Mouse (Mus musculus) thymus, adult 2 months (tissue): ENCODE measurements around the gene 6030445D17Rik. TPM values are rescaled to one million over a fixed set of nuclear protein-coding genes. Genes with fewer than 3 reads are reported as not detected.

Experiments used
- DNase-seq: peaks from one replicate; pipeline ENCODE4 v3.0.0; 2021
- H3K27ac ChIP-seq: fragments of 200-500 bp; 2 replicates; pipeline ENCODE4 v1.5.1; 2012; ENCODE audit warnings: low read length, control low read depth; ENCODE audit not compliant: control insufficient read depth, insufficient read depth
- H3K27me3 ChIP-seq: fragments of 200-500 bp; 2 replicates; pipeline ENCODE4 v1.6.1; 2012; ENCODE audit warnings: mild to moderate bottlenecking, low read length, moderate library complexity, mixed read lengths; ENCODE audit not compliant: control insufficient read depth, insufficient read depth
- H3K36me3 ChIP-seq: fragments of 200-500 bp; 2 replicates; pipeline ENCODE4 v1.6.1; 2012; ENCODE audit warnings: mild to moderate bottlenecking, low read length, moderate library complexity; ENCODE audit not compliant: control insufficient read depth, insufficient read depth
- H3K4me1 ChIP-seq: fragments of 200-500 bp; replicated peaks from 2 replicates; pipeline ENCODE4 v1.6.1; 2012; ENCODE audit warnings: low read length; ENCODE audit not compliant: control insufficient read depth, insufficient read depth
- H3K4me3 ChIP-seq: fragments of 200-500 bp; 2 replicates; pipeline ENCODE4 v1.5.1; 2012; ENCODE audit warnings: mild to moderate bottlenecking, low read length, control low read depth, moderate library complexity; ENCODE audit not compliant: control insufficient read depth, insufficient read depth
- CTCF ChIP-seq: fragments of 200-500 bp; IDR thresholded peaks from 2 replicates; pipeline ENCODE4 v1.5.1; 2012; ENCODE audit warnings: mild to moderate bottlenecking, control low read depth, low read length, moderate library complexity, borderline replicate concordance; ENCODE audit not compliant: control insufficient read depth, poor library complexity, insufficient read depth; ENCODE audit errors: extremely low read depth
- POLR2A ChIP-seq: fragments of 200-500 bp; IDR thresholded peaks from 2 replicates; pipeline ENCODE4 v1.6.1; 2012; ENCODE audit warnings: mild to moderate bottlenecking, low read length, control low read depth, moderate library complexity; ENCODE audit not compliant: control insufficient read depth, poor library complexity, insufficient read depth; ENCODE audit errors: extremely low read depth
- WGBS: fragments of 180-500 bp; shearing (Covaris S2); methylation state at CpG from one replicate; pipeline ENCODE4 v1.1.7; 2018; 5-methylcytosine and 5-hydroxymethylcytosine counted together
- polyA plus RNA-seq: library from polyadenylated mRNA; depleted of rRNA; stranded (reverse); fragments of >200 nt; gene quantifications from 2 replicates; pipeline ENCODE4 v1.2.3, GENCODE M21; 2012

The 6030445D17Rik gene
- polyA plus RNA-seq, 1 experiment = 0.19 TPM

- DNase-seq = no peak
- 91% methylated on average over 4 of the region's 4 CpGs for WGBS
- Histone ChIP-seq H3K4me1 (0 out of 2 replicates have a peak, but pooled peaks cover 3% of the 10 kb centered on the region), H3K27ac (no peak overlapping the region), H3K27me3 (no peaks in the 10 kb centered on the region), H3K4me3 (no peak overlapping the region), H3K36me3 (no peaks in the 10 kb centered on the region)
- TF ChIP-seq POLR2A (no peak), CTCF (no peak)
Measured at GRCm38 (mm10) chr4:136450271-136450670, 11.8 kb upstream of the 6030445D17Rik start.

- H3K27me3 ChIP-seq = no peaks in the 10 kb centered on the region
- H3K4me1 ChIP-seq = 0 out of 2 replicates have a peak, but pooled peaks cover 3% of the 10 kb centered on the region
- H3K4me3 ChIP-seq = no peak overlapping the region
- no peak for TF ChIP-seq CTCF
- no peak for TF ChIP-seq POLR2A
- DNase-seq = no peak
- H3K36me3 ChIP-seq = no peaks in the 10 kb centered on the region
- no peak overlapping the region for H3K27ac ChIP-seq
- 68% methylated on average over 6 of the region's 6 CpGs for WGBS
Measured at GRCm38 (mm10) chr4:136451564-136451963, 10.5 kb upstream of the 6030445D17Rik start.

- WGBS = 95% methylated on average over 3 of the region's 3 CpGs
Measured at GRCm38 (mm10) chr4:136452286-136452685, 9.8 kb upstream of the 6030445D17Rik start.

GRCm38 (mm10) chr4:136452792-136453191 is 9.3 kb upstream of the 6030445D17Rik start:
- WGBS = 78% methylated on average over 5 of the region's 5 CpGs
- Histone ChIP-seq H3K36me3 (no peaks in the 10 kb centered on the region), H3K4me3 (no peak overlapping the region), H3K4me1 (0 out of 2 replicates have a peak, but pooled peaks cover 3% of the 10 kb centered on the region), H3K27me3 (no peaks in the 10 kb centered on the region), H3K27ac (no peak overlapping the region)
- no peak for DNase-seq
- no peak for TF ChIP-seq CTCF

More at GRCm38 (mm10) chr4:136452286-136452685, 9.8 kb upstream of the 6030445D17Rik start:
- DNase-seq = no peak
- TF ChIP-seq CTCF (no peak), POLR2A (no peak)
- Histone ChIP-seq H3K4me3 (no peak overlapping the region), H3K36me3 (no peaks in the 10 kb centered on the region), H3K27ac (no peak overlapping the region), H3K4me1 (0 out of 2 replicates have a peak, but pooled peaks cover 3% of the 10 kb centered on the region), H3K27me3 (no peaks in the 10 kb centered on the region)

- H3K4me1 ChIP-seq = 0 out of 2 replicates have a peak, but pooled peaks cover 3% of the 10 kb centered on the region
- no peaks in the 10 kb centered on the region for H3K36me3 ChIP-seq
- no peak overlapping the region for H3K4me3 ChIP-seq
- peak; percentile 69 for DNase-seq
- WGBS = 14% methylated on average over 10 of the region's 10 CpGs
- H3K27ac ChIP-seq = no peak overlapping the region
- H3K27me3 ChIP-seq = no peaks in the 10 kb centered on the region
- TF ChIP-seq POLR2A (no peak), CTCF (no peak)
Measured at GRCm38 (mm10) chr4:136454850-136455260, 7.2 kb upstream of the 6030445D17Rik start.

- H3K27me3 ChIP-seq = no peaks in the 10 kb centered on the region; the same call in 1 of the 2 replicates
- DNase-seq = no peak
- no peaks in the 10 kb centered on the region for H3K36me3 ChIP-seq
- WGBS = 96% methylated on average over 6 of the region's 6 CpGs
- TF ChIP-seq CTCF (no peak), POLR2A (no peak)
- H3K27ac ChIP-seq = no peak overlapping the region
- H3K4me1 ChIP-seq = 0 out of 2 replicates have a peak, but pooled peaks cover 3% of the 10 kb centered on the region
- no peak overlapping the region for H3K4me3 ChIP-seq
Measured at GRCm38 (mm10) chr4:136456516-136457218, 5.4 kb upstream of the 6030445D17Rik start.
